Mouse (Mus musculus): ENCODE results near the gene Vmn1r40. TPM values are rescaled to one million over a fixed set of nuclear protein-coding genes. Genes with fewer than 3 reads are reported as not detected.

Vmn1r40 gene
- polyA plus RNA-seq, 1 experiment: not detected

GRCm38 (mm10) chr6:89678522-89678921 is 28.8 kb upstream of the Vmn1r40 start:
- no peak overlapping the region for H3K4me3 ChIP-seq (ENCODE audit: control insufficient read depth, insufficient read depth, low read length)
- no peak overlapping the region for H3K27ac ChIP-seq (ENCODE audit: control insufficient read depth, insufficient read depth, low read length)
- H3K36me3 ChIP-seq (ENCODE audit: control insufficient read depth, insufficient read depth, low read length): no peaks in the 10 kb centered on the region
- WGBS: 86% methylated on average over 4 of the region's 4 CpGs
- H3K4me1 ChIP-seq (replicated peaks; ENCODE audit: control insufficient read depth, insufficient read depth, low read length): no peaks in the 10 kb centered on the region
- H3K27me3 ChIP-seq (ENCODE audit: control insufficient read depth, insufficient read depth, low read length): no peaks in the 10 kb centered on the region
- TF ChIP-seq POLR2A (IDR thresholded peaks at IDR 0.05; ENCODE audit: control insufficient read depth, extremely low read depth, insufficient read depth, low read length, poor library complexity) (no peak), CTCF (IDR thresholded peaks at IDR 0.05; ENCODE audit: borderline replicate concordance, control insufficient read depth, extremely low read depth, insufficient read depth, low read length, poor library complexity) (no peak)
- no peak for DNase-seq

- Histone ChIP-seq H3K27me3 (ENCODE audit: control insufficient read depth, insufficient read depth, low read length) (no peaks in the 10 kb centered on the region), H3K4me3 (ENCODE audit: control insufficient read depth, insufficient read depth, low read length) (no peak overlapping the region), H3K36me3 (ENCODE audit: control insufficient read depth, insufficient read depth, low read length) (no peaks in the 10 kb centered on the region), H3K4me1 (replicated peaks; ENCODE audit: control insufficient read depth, insufficient read depth, low read length) (no peaks in the 10 kb centered on the region), H3K27ac (ENCODE audit: control insufficient read depth, insufficient read depth, low read length) (no peak overlapping the region)
- peak; percentile 63 for DNase-seq
- TF ChIP-seq CTCF (IDR thresholded peaks at IDR 0.05; ENCODE audit: borderline replicate concordance, control insufficient read depth, extremely low read depth, insufficient read depth, low read length, poor library complexity): peak; percentile 86; the same call in 1 of the 2 replicates
- no peak for TF ChIP-seq POLR2A (IDR thresholded peaks at IDR 0.05; ENCODE audit: control insufficient read depth, extremely low read depth, insufficient read depth, low read length, poor library complexity)
- WGBS: 21% methylated on average over 10 of the region's 10 CpGs
Observed at GRCm38 (mm10) chr6:89679291-89679835, 28.0 kb upstream of the Vmn1r40 start.

GRCm38 (mm10) chr6:89680155-89680554 is 27.2 kb upstream of the Vmn1r40 start:
- H3K36me3 ChIP-seq (ENCODE audit: control insufficient read depth, insufficient read depth, low read length): no peaks in the 10 kb centered on the region
- TF ChIP-seq POLR2A (IDR thresholded peaks at IDR 0.05; ENCODE audit: control insufficient read depth, extremely low read depth, insufficient read depth, low read length, poor library complexity) (no peak), CTCF (IDR thresholded peaks at IDR 0.05; ENCODE audit: borderline replicate concordance, control insufficient read depth, extremely low read depth, insufficient read depth, low read length, poor library complexity) (peak; percentile 82)
- peak; percentile 79 for DNase-seq
- no peaks in the 10 kb centered on the region for H3K4me1 ChIP-seq (replicated peaks; ENCODE audit: control insufficient read depth, insufficient read depth, low read length)
- no peaks in the 10 kb centered on the region for H3K27me3 ChIP-seq (ENCODE audit: control insufficient read depth, insufficient read depth, low read length)
- no peak overlapping the region for H3K27ac ChIP-seq (ENCODE audit: control insufficient read depth, insufficient read depth, low read length)
- no peak overlapping the region for H3K4me3 ChIP-seq (ENCODE audit: control insufficient read depth, insufficient read depth, low read length)
- WGBS: 12% methylated on average over 8 of the region's 8 CpGs

- DNase-seq: no peak
- no peaks in the 10 kb centered on the region for H3K36me3 ChIP-seq (ENCODE audit: control insufficient read depth, insufficient read depth, low read length)
- 67% methylated on average over 1 of the region's 1 CpGs for WGBS
Observed at GRCm38 (mm10) chr6:89684231-89684630, 23.1 kb upstream of the Vmn1r40 start.

GRCm38 (mm10) chr6:89687100-89687499 is 20.2 kb upstream of the Vmn1r40 start:
- no peak overlapping the region for H3K4me3 ChIP-seq (ENCODE audit: control insufficient read depth, insufficient read depth, low read length)
- H3K27ac ChIP-seq (ENCODE audit: control insufficient read depth, insufficient read depth, low read length): no peak overlapping the region
- no peaks in the 10 kb centered on the region for H3K36me3 ChIP-seq (ENCODE audit: control insufficient read depth, insufficient read depth, low read length)
- H3K27me3 ChIP-seq (ENCODE audit: control insufficient read depth, insufficient read depth, low read length): no peaks in the 10 kb centered on the region
- whole genome bisulfite sequencing: 79% methylated on average over 1 of the region's 1 CpGs
- TF ChIP-seq CTCF (IDR thresholded peaks at IDR 0.05; ENCODE audit: borderline replicate concordance, control insufficient read depth, extremely low read depth, insufficient read depth, low read length, poor library complexity): no peak
- no peak for TF ChIP-seq POLR2A (IDR thresholded peaks at IDR 0.05; ENCODE audit: control insufficient read depth, extremely low read depth, insufficient read depth, low read length, poor library complexity)
- no peaks in the 10 kb centered on the region for H3K4me1 ChIP-seq (replicated peaks; ENCODE audit: control insufficient read depth, insufficient read depth, low read length)
- DNase-seq: no peak

More at GRCm38 (mm10) chr6:89684231-89684630, 23.1 kb upstream of the Vmn1r40 start:
- Histone ChIP-seq H3K4me3 (ENCODE audit: control insufficient read depth, insufficient read depth, low read length) (no peak overlapping the region), H3K27ac (ENCODE audit: control insufficient read depth, insufficient read depth, low read length) (no peak overlapping the region), H3K4me1 (replicated peaks; ENCODE audit: control insufficient read depth, insufficient read depth, low read length) (no peaks in the 10 kb centered on the region), H3K27me3 (ENCODE audit: control insufficient read depth, insufficient read depth, low read length) (no peaks in the 10 kb centered on the region)
- no peak for TF ChIP-seq CTCF (IDR thresholded peaks at IDR 0.05; ENCODE audit: borderline replicate concordance, control insufficient read depth, extremely low read depth, insufficient read depth, low read length, poor library complexity)
- no peak for TF ChIP-seq POLR2A (IDR thresholded peaks at IDR 0.05; ENCODE audit: control insufficient read depth, extremely low read depth, insufficient read depth, low read length, poor library complexity)

GRCm38 (mm10) chr6:89706624-89707023 is 716 bp upstream of the Vmn1r40 start:
- WGBS: 74% methylated on average over 2 of the region's 2 CpGs
- Histone ChIP-seq H3K36me3 (ENCODE audit: control insufficient read depth, insufficient read depth, low read length) (no peaks in the 10 kb centered on the region), H3K27ac (ENCODE audit: control insufficient read depth, insufficient read depth, low read length) (no peak overlapping the region), H3K4me3 (ENCODE audit: control insufficient read depth, insufficient read depth, low read length) (no peak overlapping the region), H3K27me3 (ENCODE audit: control insufficient read depth, insufficient read depth, low read length) (no peaks in the 10 kb centered on the region), H3K4me1 (replicated peaks; ENCODE audit: control insufficient read depth, insufficient read depth, low read length) (no peaks in the 10 kb centered on the region)
- no peak for DNase-seq
- TF ChIP-seq CTCF (IDR thresholded peaks at IDR 0.05; ENCODE audit: borderline replicate concordance, control insufficient read depth, extremely low read depth, insufficient read depth, low read length, poor library complexity) (no peak), POLR2A (IDR thresholded peaks at IDR 0.05; ENCODE audit: control insufficient read depth, extremely low read depth, insufficient read depth, low read length, poor library complexity) (no peak)

GRCm38 (mm10) chr6:89718051-89718450 is 10.7 kb downstream of the Vmn1r40 start:
- TF ChIP-seq CTCF (IDR thresholded peaks at IDR 0.05; ENCODE audit: borderline replicate concordance, control insufficient read depth, extremely low read depth, insufficient read depth, low read length, poor library complexity) (no peak), POLR2A (IDR thresholded peaks at IDR 0.05; ENCODE audit: control insufficient read depth, extremely low read depth, insufficient read depth, low read length, poor library complexity) (no peak)
- no peak for DNase-seq
- no peak overlapping the region for H3K4me3 ChIP-seq (ENCODE audit: control insufficient read depth, insufficient read depth, low read length)
- H3K27ac ChIP-seq (ENCODE audit: control insufficient read depth, insufficient read depth, low read length): no peak overlapping the region
- H3K36me3 ChIP-seq (ENCODE audit: control insufficient read depth, insufficient read depth, low read length): no peaks in the 10 kb centered on the region
- H3K4me1 ChIP-seq (replicated peaks; ENCODE audit: control insufficient read depth, insufficient read depth, low read length): no peaks in the 10 kb centered on the region
- no peaks in the 10 kb centered on the region for H3K27me3 ChIP-seq (ENCODE audit: control insufficient read depth, insufficient read depth, low read length)

Measured in thymus, adult 2 months (tissue).